Mouse (Mus musculus): ENCODE results near the gene Cldnd1.

- TF ChIP-seq CTCF (IDR thresholded peaks at IDR 0.05; ENCODE audit: low read depth): no peak
- no peak for TF ChIP-seq EP300 (optimal IDR thresholded peaks at IDR 0.05)
These were observed 15.5 kb upstream of the Cldnd1 start for GRCm38 (mm10) chr16:58712221-58712620.

All from stomach, postnatal 0 days (tissue).